Mouse (Mus musculus) lung, postnatal 4 days (tissue): ENCODE measurements at regions not wholly inside any gene's neighbourhood (a gene's known extent, or its start where the extent isn't known, plus 50 kb on each side); places are given as distances from the start of the nearest gene placed in this dataset.
"Not testable (repeated sequence)": the region's sequence is repeated elsewhere in the genome, so short reads cannot be mapped to it uniquely, and the experiment has no call there.

Source experiments
- DNase-seq, 2 experiments: peaks; one replicate each; pipeline ENCODE4 v3.0.0; 2021

DNA sequence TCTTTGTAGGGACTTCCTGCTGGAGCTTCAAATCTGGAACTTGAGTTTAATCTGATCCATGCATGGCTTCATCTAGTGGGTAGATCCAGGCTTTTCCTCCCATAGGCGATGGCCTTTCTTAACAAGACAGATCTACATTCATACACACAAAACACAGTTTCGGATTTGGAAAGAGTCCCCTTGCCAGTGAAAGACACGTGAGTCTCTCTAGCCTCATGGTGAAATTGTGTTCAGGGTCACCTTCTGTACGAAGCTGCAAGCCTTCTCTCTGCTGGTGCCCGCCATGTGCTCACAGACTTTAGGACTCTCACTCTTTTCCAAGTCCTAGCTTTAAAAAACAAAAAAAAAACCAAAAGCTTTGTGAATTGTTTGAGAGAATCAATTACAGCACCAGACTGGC, 51.4 kb upstream of the Dlx2 start:
- DNase-seq = no peak

DNA sequence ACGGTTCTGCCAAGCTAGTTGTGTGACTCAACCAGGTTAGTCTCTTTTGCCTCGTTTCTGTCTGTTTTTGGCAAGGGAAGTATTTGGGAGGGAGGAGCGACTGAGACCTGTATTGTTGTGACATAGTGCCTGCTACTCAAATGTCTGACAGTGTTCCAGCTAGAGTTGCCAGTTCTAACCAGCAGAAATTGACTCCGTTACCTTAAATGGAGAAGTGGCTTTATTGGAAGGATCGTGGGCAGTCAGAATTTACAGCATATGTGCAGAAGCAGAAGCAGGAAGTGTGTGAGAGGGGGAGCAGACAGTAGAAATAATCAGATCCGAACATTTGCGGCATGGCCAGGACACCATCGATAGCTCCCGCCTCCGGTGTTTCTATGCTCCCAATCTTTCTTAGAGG, 51.8 kb upstream of the Dlx2 start:
- no peak for DNase-seq

DNA sequence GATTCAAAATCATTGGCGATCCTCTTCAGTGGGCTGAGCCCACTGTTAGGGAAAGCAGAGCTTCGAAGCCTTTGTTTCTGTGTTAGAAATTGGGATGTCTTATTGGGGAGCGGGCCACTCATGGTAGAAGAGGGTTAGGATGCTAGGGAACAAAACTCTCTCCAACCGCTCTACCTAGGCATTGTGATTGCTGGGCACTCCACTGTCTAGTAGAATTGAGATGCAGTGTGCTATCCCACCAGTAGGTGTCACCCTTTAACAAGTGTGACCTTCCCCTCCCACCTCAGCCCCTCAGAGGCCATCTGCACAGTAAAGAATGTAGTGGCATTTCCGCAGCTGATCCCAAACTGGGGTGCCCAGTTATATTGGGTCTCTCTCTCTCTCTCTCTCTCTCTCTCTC, 52.2 kb upstream of the Dlx2 start:
- DNase-seq = peak; percentile 43 to 87

- DNase-seq = no peak
Measured at GRCm38 (mm10) chr2:71600213-71600612, 53.7 kb upstream of the Dlx2 start.

- no peak for DNase-seq
Measured at GRCm38 (mm10) chr2:71600999-71601398, 54.4 kb upstream of the Dlx2 start.

- not testable (repeated sequence) for DNase-seq
Measured at GRCm38 (mm10) chr2:71603796-71604195, 57.2 kb upstream of the Dlx2 start.

GRCm38 (mm10) chr2:71605606-71606005, 59.1 kb upstream of the Dlx2 start:
- no peak for DNase-seq

- DNase-seq = no peak
Measured at GRCm38 (mm10) chr2:71607087-71607502, 60.5 kb upstream of the Dlx2 start.

- DNase-seq = no peak
Measured at GRCm38 (mm10) chr2:71613216-71613615, 66.7 kb upstream of the Dlx2 start.

- DNase-seq = no peak
Measured at GRCm38 (mm10) chr2:71616526-71616925, 70.0 kb upstream of the Dlx2 start.

DNA sequence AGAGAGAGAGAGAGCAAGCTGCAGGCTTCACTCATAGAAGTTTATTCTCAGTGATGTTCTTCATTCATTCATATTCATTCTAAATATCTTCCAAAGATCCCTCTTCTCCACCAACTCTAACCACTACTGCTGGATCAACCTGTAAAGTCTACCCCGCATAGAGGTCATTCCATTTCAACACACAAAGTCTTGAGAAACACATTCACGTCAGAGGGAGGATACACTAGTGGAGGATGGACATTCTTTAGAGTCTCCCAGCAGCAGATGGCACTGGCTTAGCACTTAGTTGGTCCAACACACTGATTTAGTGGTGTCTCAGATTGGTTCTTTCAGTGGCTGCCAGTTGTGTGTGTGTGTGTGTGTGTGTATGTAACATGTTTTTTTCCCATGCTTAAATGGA, 74.9 kb upstream of the Dlx2 start:
- no peak for DNase-seq

- DNase-seq = no peak
Measured at GRCm38 (mm10) chr2:71622532-71623099, 76.1 kb upstream of the Dlx2 start.

DNA sequence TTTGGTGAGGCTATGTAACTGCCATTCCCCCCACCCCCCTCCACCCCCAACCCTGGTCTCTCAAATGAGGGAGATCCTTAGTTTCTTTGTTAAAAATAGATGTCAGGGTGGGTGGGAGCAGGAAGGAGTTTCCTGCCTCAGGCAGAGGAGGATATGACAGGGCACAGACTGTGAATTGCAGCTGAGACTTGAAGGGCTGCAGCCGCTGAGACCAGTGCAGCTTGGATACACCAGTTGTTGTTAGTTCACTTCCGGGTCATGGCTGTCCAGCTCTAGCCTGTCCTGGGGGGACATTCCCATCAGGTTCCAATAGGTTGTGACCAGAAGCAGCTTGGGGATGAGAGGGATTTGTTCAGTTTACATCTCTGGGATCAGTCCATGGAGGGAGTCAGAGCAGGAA, 76.6 kb upstream of the Dlx2 start:
- DNase-seq = peak in 1 of 2 experiments; percentile 35

DNA sequence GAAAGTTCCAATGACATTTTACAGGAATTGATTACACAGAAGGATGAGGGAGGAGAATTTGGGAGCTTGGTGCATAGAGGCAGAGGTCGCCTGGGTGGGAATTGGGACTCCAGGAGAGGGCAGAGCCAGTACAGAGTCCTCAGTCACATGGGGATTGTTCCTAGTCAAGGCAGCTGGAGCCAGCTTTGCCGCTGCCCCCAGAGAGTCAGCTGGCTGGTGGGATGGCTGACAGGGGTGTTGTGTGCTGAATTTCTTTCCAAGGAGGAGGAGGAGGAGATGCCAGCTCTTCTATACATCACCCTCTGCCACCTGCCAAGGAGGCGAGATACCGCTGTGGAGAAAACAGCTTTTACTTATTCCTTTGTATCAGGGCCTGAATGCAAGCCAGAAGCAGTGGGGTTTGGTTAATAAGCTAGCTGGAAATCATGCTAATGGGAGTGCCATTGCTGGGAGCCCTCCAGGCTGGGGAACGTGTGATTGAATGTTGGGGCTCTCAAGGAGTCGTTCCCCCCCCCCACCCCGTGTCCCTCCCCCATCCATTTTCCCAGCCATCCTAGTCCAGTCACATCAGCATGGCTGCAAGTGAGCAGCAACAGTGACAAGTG, 78.8 kb upstream of the Dlx2 start:
- no peak for DNase-seq

GRCm38 (mm10) chr2:71626404-71626803, 79.8 kb upstream of the Dlx2 start:
- DNase-seq = no peak

GRCm38 (mm10) chr2:71627097-71627755, 80.7 kb upstream of the Dlx2 start:
- DNase-seq = no peak

DNA sequence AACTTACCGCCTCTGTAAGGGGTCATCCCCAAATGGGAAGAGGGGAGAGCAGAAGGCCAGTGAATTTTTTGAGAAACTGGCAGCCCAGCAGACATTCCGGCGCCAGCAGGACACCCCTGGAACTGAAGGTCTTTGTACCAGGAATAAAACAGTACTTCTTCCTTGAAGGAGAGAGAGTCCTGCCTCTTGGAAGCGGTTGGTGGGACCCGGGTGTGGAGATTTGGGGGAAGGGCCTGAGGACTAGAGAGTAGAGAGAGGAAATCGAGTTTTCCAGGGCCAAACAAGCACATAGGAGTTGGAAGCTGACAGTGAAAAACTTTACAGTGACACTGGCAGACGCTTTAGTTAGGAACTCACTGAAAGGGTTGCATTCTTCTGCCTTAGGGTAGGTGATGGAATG, 82.3 kb upstream of the Dlx2 start:
- no peak for DNase-seq

DNA sequence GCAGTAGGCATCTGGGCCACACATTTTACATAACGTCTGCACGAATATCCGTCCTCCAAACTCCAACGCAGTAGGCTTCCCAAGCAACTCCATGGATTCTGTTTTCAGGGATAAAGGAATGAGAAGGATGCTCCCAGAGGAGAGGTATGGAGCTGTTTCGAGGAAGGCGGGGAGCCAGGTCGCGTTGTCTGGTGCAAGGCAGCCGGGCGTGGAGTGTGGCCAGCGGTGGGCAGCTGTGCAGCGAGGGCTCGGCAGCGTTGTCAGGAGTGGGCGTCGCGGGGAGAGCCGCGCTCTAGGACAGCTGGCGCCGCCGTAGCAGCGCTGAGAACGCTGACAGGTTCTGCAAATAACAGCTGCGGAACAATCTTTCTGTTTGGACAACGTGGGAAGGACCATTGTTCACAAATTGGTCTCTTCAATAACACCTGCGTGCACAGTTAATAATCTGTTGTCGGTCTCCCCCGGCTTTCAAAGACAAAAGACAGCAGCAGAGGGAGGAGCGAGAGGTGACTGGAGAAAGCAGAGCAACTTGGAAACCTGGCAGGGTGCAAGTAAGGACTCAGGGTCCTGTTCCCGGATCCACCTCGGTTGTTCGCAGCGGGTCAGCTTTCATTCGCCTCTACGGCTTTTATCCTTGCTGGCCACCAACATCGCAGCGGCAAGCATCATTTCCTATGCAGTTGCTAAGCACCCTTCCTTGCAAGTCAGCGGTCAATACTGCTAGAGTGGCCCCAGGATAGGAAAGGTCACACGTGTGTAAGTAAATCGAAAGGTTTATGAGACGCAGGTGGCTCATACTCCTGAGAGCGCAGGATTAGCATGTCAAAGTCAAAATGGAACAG, 83.0 kb upstream of the Dlx2 start:
- DNase-seq = peak; percentile 28 to 29

DNA sequence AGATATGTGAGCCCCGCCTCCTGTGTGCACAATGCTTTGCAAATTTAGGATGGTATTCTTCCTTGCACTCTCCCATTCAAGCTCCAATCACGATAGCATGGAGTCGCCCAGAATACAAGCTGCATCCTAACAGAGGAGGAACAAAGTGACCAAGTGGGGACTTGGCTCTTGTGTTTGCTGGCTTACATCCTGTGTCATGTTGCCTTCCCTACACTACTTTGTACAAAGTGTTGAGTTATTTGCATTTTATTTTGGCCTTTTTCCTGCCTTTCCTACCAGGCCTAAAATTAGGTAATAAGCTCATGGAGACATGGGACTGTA, 83.5 kb upstream of the Dlx2 start:
- no peak for DNase-seq

GRCm38 (mm10) chr2:71633471-71633870, 86.9 kb upstream of the Dlx2 start:
- DNase-seq = no peak

GRCm38 (mm10) chr2:71634471-71634870, 87.9 kb upstream of the Dlx2 start:
- no peak for DNase-seq

GRCm38 (mm10) chr2:71636134-71636533, 89.6 kb upstream of the Dlx2 start:
- no peak for DNase-seq

DNA sequence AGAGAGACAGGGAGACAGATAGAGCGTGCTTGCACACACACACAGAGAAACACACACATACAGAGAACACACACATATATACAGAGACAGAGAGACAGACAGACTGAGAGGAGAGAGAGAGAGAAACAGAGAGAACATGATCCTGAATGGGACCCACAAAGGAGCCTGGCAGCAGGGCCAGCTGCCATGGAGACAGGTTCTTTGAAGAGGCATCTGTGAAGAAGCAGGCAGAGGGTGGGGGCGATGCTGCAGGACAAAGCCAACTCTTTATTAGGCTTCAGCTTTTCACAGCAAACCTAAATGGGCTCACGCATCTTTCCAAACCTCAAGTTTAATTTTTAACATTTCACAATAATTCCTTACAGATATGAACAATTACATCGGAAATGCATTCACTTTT, 90.0 kb upstream of the Dlx2 start:
- no peak for DNase-seq

DNA sequence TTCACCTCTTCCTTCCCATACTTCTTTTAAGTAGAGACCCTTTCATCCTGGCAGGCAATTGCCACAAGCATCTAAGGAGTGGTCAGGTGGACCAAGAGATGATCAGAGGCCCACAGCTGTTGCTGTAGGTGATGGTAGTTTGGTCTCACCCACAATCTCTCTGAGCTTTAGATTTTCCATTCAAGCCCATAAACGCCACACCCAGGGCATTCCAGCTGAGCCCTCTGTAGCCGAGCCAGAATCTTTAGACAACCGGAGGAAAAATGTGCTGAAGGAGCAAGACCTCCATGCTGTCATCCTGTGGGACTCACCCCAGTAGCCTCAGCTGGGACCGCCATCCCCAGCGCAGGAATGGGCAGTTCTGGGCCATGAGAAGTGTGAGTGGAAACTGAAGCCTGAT, 93.7 kb upstream of the Dlx2 start:
- DNase-seq = no peak
